In genomic region chr16:4419546-4420297, GRCm38 (mm10) we compare ENCODE assay signal across 7 mouse cellular contexts. TPM values are rescaled to one million over a fixed set of nuclear protein-coding genes. Genes with fewer than 3 reads are reported as not detected.
DNase-seq lines count a peak whose midpoint lies in the region; ATAC-seq and TF ChIP-seq lines count a peak whose summit lies in the region.

No protein-coding gene starts in this region.

- peak overlapping the region; percentile 73 for H3K4me3 ChIP-seq in ES-Bruce4 (ENCODE audit: low read depth, low read length)
- peak overlapping the region; percentile 85 for H3K4me3 ChIP-seq in embryonic facial prominence, embryonic 10.5 days
- peak overlapping the region; percentile 65 to 92 for H3K4me3 ChIP-seq in heart, embryonic 14.5 days (ENCODE audit: control insufficient read depth in 1 of 2, insufficient read depth in 1 of 2, low read depth in 1 of 2, low read length in 2 of 2)

- H3K4me2 ChIP-seq in heart, embryonic 14.5 days (ENCODE audit: low read length) = peak overlapping the region; percentile 100

- TF ChIP-seq POLR2A in ES-Bruce4 (IDR thresholded peaks at IDR 0.05; ENCODE audit: insufficient read depth, low read length) = no peak

- no peak for DNase-seq in embryonic facial prominence, embryonic 10.5 days (ENCODE audit: low spot score)
- peak; percentile 47 to 75 for DNase-seq in kidney, postnatal 36 days
- DNase-seq in lung, postnatal 14 days = peak; percentile 53
- peak; percentile 59 to 61 for DNase-seq in right cerebral cortex, postnatal 10 days (ENCODE audit: low spot score in 2 of 2)

- H3K9me3 ChIP-seq in ES-Bruce4 (replicated peaks; ENCODE audit: control insufficient read depth, insufficient read depth, low read length, poor library complexity, severe bottlenecking) = no peaks in the 10 kb centered on the region
- H3K9me3 ChIP-seq in embryonic facial prominence, embryonic 10.5 days = no peaks in the 10 kb centered on the region
- H3K9me3 ChIP-seq in heart, embryonic 14.5 days (ENCODE audit: control insufficient read depth, low read length) = no peaks in the 10 kb centered on the region

- no peak for TF ChIP-seq CTCF in ES-Bruce4 (IDR thresholded peaks at IDR 0.05; ENCODE audit: low read depth, low read length)

- no peaks in the 10 kb centered on the region; the same call in 1 of the 2 replicates for H3K27me3 ChIP-seq in ES-Bruce4 (ENCODE audit: control insufficient read depth, insufficient read depth, low read length, poor library complexity, severe bottlenecking)
- peaks cover 59% of the 10 kb centered on the region for H3K27me3 ChIP-seq in embryonic facial prominence, embryonic 10.5 days (replicated peaks; ENCODE audit: low read depth, poor library complexity, severe bottlenecking)
- peaks cover 20% of the 10 kb centered on the region for H3K27me3 ChIP-seq in heart, embryonic 14.5 days (ENCODE audit: control insufficient read depth, insufficient read depth, low read length)

- ATAC-seq in activated CD4-positive, CD25-positive, alpha-beta regulatory T cell, adult 4 months = peak; percentile 33
- peak; percentile 70 for ATAC-seq in heart, embryonic 14.5 days (ENCODE audit: insufficient number of reproducible peaks, insufficient read depth, low FRiP score, low read depth)

- no peak for TF ChIP-seq EP300 in ES-Bruce4 (IDR thresholded peaks at IDR 0.05; ENCODE audit: insufficient read depth, low read depth, low read length)

- H3K27ac ChIP-seq in ES-Bruce4 (ENCODE audit: insufficient read depth, low read length) = no peak overlapping the region
- peak overlapping the region; percentile 84 for H3K27ac ChIP-seq in embryonic facial prominence, embryonic 10.5 days (replicated peaks)
- H3K27ac ChIP-seq in heart, embryonic 14.5 days (replicated peaks in 1 of 2; ENCODE audit: control insufficient read depth in 1 of 2, insufficient read depth in 1 of 2, low read depth in 2 of 2, low read length in 2 of 2) = peak overlapping the region in 1 of 2 experiments; percentile 53; a peak in 2 of 4 replicates

- peak overlapping the region; percentile 64 for H3K9ac ChIP-seq in ES-Bruce4 (ENCODE audit: low read depth, poor library complexity, severe bottlenecking)
- H3K9ac ChIP-seq in heart, embryonic 14.5 days (ENCODE audit: low read length) = peak overlapping the region; percentile 81

- WGBS in embryonic facial prominence, embryonic 10.5 days = under 1% methylated on average over 85 of the region's 85 CpGs
- WGBS in heart, embryonic 14.5 days = under 1% methylated on average over 78 of the region's 85 CpGs

- no peaks in the 10 kb centered on the region for H3K4me1 ChIP-seq in ES-Bruce4 (ENCODE audit: control insufficient read depth, insufficient read depth, low read length)
- peaks cover 24% of the 10 kb centered on the region for H3K4me1 ChIP-seq in embryonic facial prominence, embryonic 10.5 days
- H3K4me1 ChIP-seq in heart, embryonic 14.5 days (ENCODE audit: control insufficient read depth in 2 of 2, insufficient read depth in 2 of 2, low read length in 2 of 2) = peaks cover 14 to 17% of the 10 kb centered on the region in 2 experiments; a peak in 3 of 4 replicates

- no peaks in the 10 kb centered on the region for H3K36me3 ChIP-seq in ES-Bruce4 (ENCODE audit: control insufficient read depth, insufficient read depth, low read length, poor library complexity, severe bottlenecking)
- H3K36me3 ChIP-seq in embryonic facial prominence, embryonic 10.5 days (replicated peaks) = no peaks in the 10 kb centered on the region
- no peaks in the 10 kb centered on the region for H3K36me3 ChIP-seq in heart, embryonic 14.5 days (ENCODE audit: control insufficient read depth, insufficient read depth, low read length)

RNA-seq across cellular contexts. Expression of gene Adcy9, which starts 0.6 kb away (rescaled TPM):
- polyA plus RNA-seq in ES-Bruce4 (2011; ENCODE audit: insufficient read depth, insufficient read length, low read depth, missing spikeins) = 1.8 and 1.9 TPM in 2 replicates
- polyA plus RNA-seq in activated CD4-positive, CD25-positive, alpha-beta regulatory T cell, adult 4 months (2017; shearing (Covaris generic)) = under 1 TPM; 0.36 to 0.40 TPM
- 0.43 and 0.57 TPM in 2 replicates for polyA plus RNA-seq in embryonic facial prominence, embryonic 10.5 days (2016; fragmentation: Nextera tagmentation; extraction: Ambion mirVana)
- polyA plus RNA-seq in heart, embryonic 14.5 days (2014; fragmentation: Nextera tagmentation; extraction: Ambion mirVana) = 1.5 and 1.8 TPM in 2 replicates
